Mouse (Mus musculus): ENCODE data around the gene Itsn1.

- TF ChIP-seq CTCF (IDR thresholded peaks at IDR 0.05; ENCODE audit: insufficient read depth, low read length) (peak; percentile 84), POLR2A (IDR thresholded peaks at IDR 0.05; ENCODE audit: borderline replicate concordance, extremely low read depth, low read depth, low read length) (no peak)
Measured at GRCm38 (mm10) chr16:91917631-91918096, 188.6 kb downstream of the Itsn1 start.
